Mouse (Mus musculus) forebrain, embryonic 13.5 days (tissue): Measurements from ENCODE around the gene Lpar2. TPM values are rescaled to one million over a fixed set of nuclear protein-coding genes. Genes with fewer than 3 reads are reported as not detected.

ENCODE experiments used
- ATAC-seq: fragments of 200-750 bp; cut with Nextera tagmentation; 2 replicates; pipeline ENCODE4 v1.8.0; 2017
- H3K27ac ChIP-seq: fragments of 300-500 bp; sonication (generic); 2 replicates; pipeline ENCODE4 v1.5.1; 2015; ENCODE audit warnings: inconsistent platforms, mild to moderate bottlenecking, moderate library complexity
- H3K27me3 ChIP-seq: fragments of 300-500 bp; sonication (generic); 2 replicates; pipeline ENCODE4 v1.6.1; 2015; ENCODE audit warnings: mild to moderate bottlenecking, inconsistent platforms
- H3K36me3 ChIP-seq: fragments of 300-500 bp; sonication (generic); 2 replicates; pipeline ENCODE4 v1.6.1; 2015; ENCODE audit warnings: mild to moderate bottlenecking, inconsistent platforms; ENCODE audit not compliant: poor library complexity, severe bottlenecking
- H3K4me1 ChIP-seq: fragments of 300-500 bp; sonication (generic); 2 replicates; pipeline ENCODE4 v1.6.1; 2015; ENCODE audit warnings: inconsistent platforms
- H3K4me2 ChIP-seq: fragments of 300-500 bp; sonication (generic); 2 replicates; pipeline ENCODE4 v1.6.1; 2015; ENCODE audit warnings: inconsistent platforms, mild to moderate bottlenecking, moderate library complexity
- H3K4me3 ChIP-seq: fragments of 300-500 bp; sonication (generic); 2 replicates; pipeline ENCODE4 v1.5.1; 2015; ENCODE audit warnings: mild to moderate bottlenecking, inconsistent platforms
- H3K9ac ChIP-seq: fragments of 300-500 bp; sonication (generic); 2 replicates; pipeline ENCODE4 v1.6.1; 2015; ENCODE audit warnings: mild to moderate bottlenecking, inconsistent platforms
- H3K9me3 ChIP-seq: fragments of 300-500 bp; sonication (generic); replicated peaks from 2 replicates; pipeline ENCODE4 v1.6.1; 2016; ENCODE audit warnings: inconsistent platforms
- WGBS: fragments of 180-500 bp; shearing (Covaris S2); methylation state at CpG from one replicate; pipeline ENCODE4 v1.1.7; 2015; 5-methylcytosine and 5-hydroxymethylcytosine counted together
- polyA plus RNA-seq: library from polyadenylated mRNA; unstranded; fragments of >200 nt; fragmentation: Nextera tagmentation; extraction: Ambion mirVana; gene quantifications from 2 replicates; pipeline ENCODE4 v1.2.1, GENCODE M21; 2015

Lpar2 gene
- polyA plus RNA-seq, 1 experiment from 2014 or later = 0.88 TPM

DNA sequence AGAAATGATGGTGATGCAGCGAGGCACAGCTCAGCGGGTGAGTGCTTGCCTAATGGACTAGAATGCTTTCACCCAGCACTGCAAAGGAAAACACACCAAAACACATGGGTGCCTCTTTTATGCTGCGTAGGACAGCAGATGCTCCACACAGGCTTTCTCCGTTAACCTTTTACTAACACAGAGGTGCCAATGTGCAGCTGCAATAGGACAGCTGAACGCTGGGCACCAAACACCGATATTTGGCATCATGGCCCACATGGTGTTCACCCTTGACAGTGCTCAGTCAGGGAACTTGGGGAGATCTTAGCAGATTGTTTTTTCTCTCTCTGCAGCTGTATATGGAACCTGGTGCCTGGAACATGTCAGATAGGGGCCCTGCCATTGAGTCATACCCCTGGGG, 27.3 kb upstream of the Lpar2 start:
- H3K9me3 ChIP-seq = no peaks in the 10 kb centered on the region
- no peak overlapping the region for H3K27ac ChIP-seq
- no peak overlapping the region for H3K4me2 ChIP-seq
- ATAC-seq = no peak
- peaks cover 69% of the 10 kb centered on the region for H3K36me3 ChIP-seq
- WGBS = 94% methylated on average over 6 of the region's 6 CpGs
- H3K27me3 ChIP-seq = no peaks in the 10 kb centered on the region
- H3K4me3 ChIP-seq = no peak overlapping the region
- H3K4me1 ChIP-seq = peaks cover 25% of the 10 kb centered on the region
- H3K9ac ChIP-seq = no peak overlapping the region

DNA sequence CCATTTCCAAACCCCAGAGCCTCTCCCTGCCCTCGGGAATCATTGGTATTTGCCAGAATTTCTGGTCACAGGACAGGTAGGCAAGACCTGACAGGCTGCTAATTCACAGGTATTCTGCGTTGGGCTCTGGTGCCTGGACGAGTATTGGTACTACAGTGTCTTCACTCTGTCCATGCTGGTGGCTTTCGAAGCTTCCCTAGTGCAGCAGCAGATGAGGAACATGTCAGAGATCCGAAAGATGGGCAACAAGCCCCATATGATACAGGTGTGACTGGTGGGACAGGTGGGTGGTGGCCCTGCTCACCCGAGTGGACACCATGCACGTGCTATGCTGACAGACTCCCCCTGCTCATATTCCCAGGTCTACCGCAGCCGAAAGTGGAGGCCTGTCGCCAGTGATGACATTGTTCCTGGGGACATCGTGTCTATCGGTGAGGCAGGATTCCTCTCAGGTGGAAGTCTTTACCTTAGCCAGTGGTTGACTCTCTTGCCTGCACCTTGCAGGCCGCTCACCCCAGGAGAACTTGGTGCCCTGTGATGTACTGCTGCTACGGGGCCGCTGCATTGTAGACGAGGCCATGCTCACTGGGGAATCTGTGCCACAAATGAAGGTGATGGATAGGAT, 25.4 kb upstream of the Lpar2 start:
- Histone ChIP-seq H3K4me3 (no peak overlapping the region), H3K36me3 (peaks cover 88% of the 10 kb centered on the region), H3K4me2 (no peak overlapping the region), H3K27me3 (no peaks in the 10 kb centered on the region), H3K4me1 (peaks cover 16% of the 10 kb centered on the region), H3K9me3 (no peaks in the 10 kb centered on the region), H3K27ac (no peak overlapping the region), H3K9ac (no peak overlapping the region)
- ATAC-seq = no peak
- WGBS = 95% methylated on average over 16 of the region's 16 CpGs

DNA sequence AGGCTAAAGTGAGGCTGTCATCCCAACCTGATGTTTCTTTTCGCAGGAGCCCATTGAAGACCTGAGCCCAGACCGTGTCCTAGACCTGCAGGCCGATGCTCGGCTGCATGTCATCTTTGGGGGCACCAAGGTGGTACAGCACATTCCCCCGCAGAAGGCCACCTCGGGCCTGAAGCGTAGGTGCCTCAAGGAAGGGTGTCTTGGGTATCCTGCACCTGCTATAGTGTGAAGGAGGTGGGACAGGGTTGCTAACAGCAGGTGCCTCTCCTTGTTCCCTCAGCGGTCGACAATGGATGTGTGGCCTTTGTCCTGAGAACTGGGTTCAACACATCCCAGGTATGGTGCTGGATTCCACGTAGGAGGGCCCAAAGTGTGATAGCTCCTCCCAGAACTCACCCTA, 24.6 kb upstream of the Lpar2 start:
- Histone ChIP-seq H3K27me3 (no peaks in the 10 kb centered on the region), H3K9me3 (no peaks in the 10 kb centered on the region), H3K4me1 (peaks cover 8% of the 10 kb centered on the region), H3K36me3 (peaks cover 97% of the 10 kb centered on the region), H3K4me3 (no peak overlapping the region), H3K9ac (no peak overlapping the region), H3K27ac (no peak overlapping the region), H3K4me2 (no peak overlapping the region)
- WGBS = 94% methylated on average over 10 of the region's 10 CpGs
- ATAC-seq = no peak

DNA sequence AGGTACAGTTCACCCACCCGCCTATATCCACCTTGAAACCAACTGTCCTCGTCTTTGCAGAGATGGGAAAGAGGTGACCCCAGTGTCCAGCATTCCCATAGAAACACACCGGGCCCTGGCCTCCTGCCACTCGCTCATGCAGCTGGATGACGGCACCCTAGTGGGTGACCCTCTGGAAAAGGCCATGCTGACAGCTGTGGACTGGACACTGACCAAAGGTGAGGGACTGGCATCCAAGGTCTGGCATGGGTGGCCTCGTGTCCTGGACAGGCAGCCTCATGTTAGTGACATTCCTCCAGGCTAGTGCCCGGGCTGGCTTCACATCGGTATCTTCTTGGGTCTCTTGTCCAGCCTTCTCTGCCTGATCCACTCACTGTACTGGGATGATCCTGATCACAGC, 23.0 kb upstream of the Lpar2 start:
- no peak overlapping the region for H3K4me2 ChIP-seq
- no peak overlapping the region for H3K4me3 ChIP-seq
- WGBS = 93% methylated on average over 8 of the region's 8 CpGs
- no peaks in the 10 kb centered on the region for H3K9me3 ChIP-seq
- H3K4me1 ChIP-seq = no peaks in the 10 kb centered on the region
- H3K27ac ChIP-seq = no peak overlapping the region
- H3K36me3 ChIP-seq = peaks cover 100% of the 10 kb centered on the region
- no peak for ATAC-seq
- no peak overlapping the region for H3K9ac ChIP-seq
- H3K27me3 ChIP-seq = no peaks in the 10 kb centered on the region

DNA sequence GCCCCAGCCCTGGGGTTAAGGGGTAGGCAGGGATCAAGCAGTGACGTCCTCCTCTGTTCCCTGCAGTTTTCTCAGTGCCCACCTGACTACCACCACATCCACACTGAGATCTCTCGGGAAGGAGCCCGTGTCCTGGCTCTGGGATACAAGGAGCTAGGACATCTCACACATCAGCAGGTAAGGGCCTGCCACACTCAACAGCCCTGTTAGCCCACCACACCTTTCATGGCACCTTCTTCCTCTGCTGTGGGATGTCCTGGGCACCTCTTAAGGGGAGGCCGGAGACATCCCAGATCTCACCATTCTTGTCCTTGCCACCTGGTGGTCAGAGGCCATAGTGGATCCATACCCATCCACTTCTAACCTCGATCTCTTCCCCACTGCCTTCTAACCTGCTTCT, 22.3 kb upstream of the Lpar2 start:
- ATAC-seq = no peak
- no peaks in the 10 kb centered on the region for H3K27me3 ChIP-seq
- no peak overlapping the region for H3K4me2 ChIP-seq
- H3K4me3 ChIP-seq = no peak overlapping the region
- no peak overlapping the region for H3K27ac ChIP-seq
- H3K9ac ChIP-seq = no peak overlapping the region
- peaks cover 99% of the 10 kb centered on the region for H3K36me3 ChIP-seq
- H3K4me1 ChIP-seq = no peaks in the 10 kb centered on the region
- H3K9me3 ChIP-seq = no peaks in the 10 kb centered on the region
- WGBS = 95% methylated on average over 5 of the region's 5 CpGs

DNA sequence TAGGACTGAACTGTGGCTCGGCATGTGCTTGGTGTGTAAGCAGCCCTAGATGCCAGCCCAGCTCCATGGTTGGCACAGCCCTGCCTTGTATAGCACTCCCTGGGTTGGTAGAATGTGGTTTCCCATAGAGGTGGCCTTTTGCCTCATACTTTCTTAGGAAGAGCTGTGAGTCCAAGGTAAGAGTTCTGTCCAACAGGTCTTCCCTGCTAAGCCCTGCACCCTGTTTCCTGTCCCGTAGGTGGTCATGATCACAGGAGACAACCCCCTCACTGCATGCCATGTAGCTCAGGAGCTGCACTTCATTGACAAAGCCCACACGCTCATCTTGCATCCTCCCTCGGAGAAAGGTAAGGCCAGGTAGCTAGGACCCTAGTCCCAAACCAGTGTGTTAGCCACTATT, 20.4 kb upstream of the Lpar2 start:
- Histone ChIP-seq H3K27me3 (no peaks in the 10 kb centered on the region), H3K4me3 (no peak overlapping the region), H3K4me1 (no peaks in the 10 kb centered on the region), H3K4me2 (no peak overlapping the region), H3K27ac (no peak overlapping the region), H3K9me3 (no peaks in the 10 kb centered on the region), H3K36me3 (peaks cover 99% of the 10 kb centered on the region), H3K9ac (no peak overlapping the region)
- no peak for ATAC-seq
- WGBS = 95% methylated on average over 4 of the region's 4 CpGs

DNA sequence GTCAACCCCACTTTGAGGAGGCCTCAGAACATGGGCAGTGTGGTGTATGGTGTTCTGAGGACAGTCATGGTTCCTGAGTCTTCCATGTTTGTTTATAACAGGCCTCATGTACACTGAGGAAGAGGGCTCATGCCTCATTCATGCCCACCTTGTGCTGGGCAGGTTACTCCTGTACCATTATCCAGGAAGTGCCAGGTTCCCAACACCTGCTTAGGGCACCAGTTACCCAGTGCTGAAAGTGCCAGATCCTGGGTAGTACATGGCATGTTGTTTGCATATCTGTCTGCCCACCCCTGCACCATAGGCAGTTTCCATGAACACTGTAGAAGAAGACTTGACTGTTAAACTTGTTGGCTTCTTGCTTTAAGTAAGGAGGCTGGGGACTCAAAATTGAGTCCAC, 20.0 kb upstream of the Lpar2 start:
- ATAC-seq = no peak
- Histone ChIP-seq H3K9me3 (no peaks in the 10 kb centered on the region), H3K36me3 (peaks cover 99% of the 10 kb centered on the region), H3K27ac (no peak overlapping the region), H3K4me2 (no peak overlapping the region), H3K4me3 (no peak overlapping the region), H3K4me1 (no peaks in the 10 kb centered on the region), H3K27me3 (no peaks in the 10 kb centered on the region), H3K9ac (no peak overlapping the region)

- no peak overlapping the region for H3K4me2 ChIP-seq
- H3K9me3 ChIP-seq = no peaks in the 10 kb centered on the region
- no peak overlapping the region for H3K9ac ChIP-seq
- H3K27me3 ChIP-seq = no peaks in the 10 kb centered on the region
- H3K36me3 ChIP-seq = peaks cover 98% of the 10 kb centered on the region
- H3K27ac ChIP-seq = no peak overlapping the region
- 92% methylated on average over 7 of the region's 7 CpGs for WGBS
- H3K4me3 ChIP-seq = no peak overlapping the region
- ATAC-seq = no peak
- peaks cover 3% of the 10 kb centered on the region; the same call in 1 of the 2 replicates for H3K4me1 ChIP-seq
Measured at GRCm38 (mm10) chr8:69803366-69803765, 18.9 kb upstream of the Lpar2 start.

DNA sequence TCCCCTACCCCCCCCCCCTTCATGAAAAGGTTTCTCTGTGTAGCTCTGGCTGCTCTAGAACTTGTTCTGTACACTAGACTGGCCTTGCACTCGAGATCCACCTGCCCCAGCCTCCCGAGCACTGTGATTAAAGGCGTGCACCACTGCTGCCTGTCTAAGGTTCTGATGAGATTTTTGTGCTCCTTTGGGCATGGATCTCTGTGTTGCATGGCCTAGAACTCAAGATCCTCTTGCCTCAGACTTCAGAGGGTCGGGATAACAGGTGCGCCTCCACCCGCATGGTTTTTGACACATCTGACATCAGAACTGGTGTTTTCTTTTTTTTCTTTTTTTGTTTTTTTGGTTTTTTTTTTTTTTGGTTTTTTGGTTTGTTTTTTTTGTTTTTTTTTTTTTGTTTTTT, 17.7 kb upstream of the Lpar2 start:
- Histone ChIP-seq H3K4me2 (no peak overlapping the region), H3K27ac (no peak overlapping the region), H3K4me3 (no peak overlapping the region), H3K36me3 (peaks cover 86% of the 10 kb centered on the region), H3K9me3 (no peaks in the 10 kb centered on the region), H3K27me3 (no peaks in the 10 kb centered on the region), H3K9ac (no peak overlapping the region), H3K4me1 (peaks cover 12% of the 10 kb centered on the region; the same call in 1 of the 2 replicates)
- ATAC-seq = no peak
- 94% methylated on average over 6 of the region's 6 CpGs for WGBS

DNA sequence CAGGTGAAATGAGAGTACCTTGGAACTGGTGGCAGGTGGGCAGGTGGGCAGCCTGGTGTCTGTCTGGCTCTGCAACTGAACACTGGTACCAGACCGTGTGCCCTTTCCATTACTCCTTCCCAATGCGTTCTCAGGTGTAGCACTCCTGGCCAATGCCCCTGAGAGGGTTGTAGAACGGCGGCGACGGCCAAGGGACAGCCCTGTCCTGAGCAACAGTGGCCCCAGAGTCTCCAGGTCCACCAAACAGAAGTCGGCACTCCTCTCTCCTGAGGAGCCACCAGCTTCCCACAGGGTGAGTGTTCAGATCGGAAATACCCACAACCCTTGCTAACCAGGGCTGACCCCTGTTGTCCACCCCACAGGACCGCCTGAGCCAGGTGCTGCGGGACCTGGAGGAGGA, 17.1 kb upstream of the Lpar2 start:
- Histone ChIP-seq H3K4me3 (no peak overlapping the region), H3K4me1 (peaks cover 16% of the 10 kb centered on the region; the same call in 1 of the 2 replicates), H3K36me3 (peaks cover 80% of the 10 kb centered on the region), H3K27ac (no peak overlapping the region), H3K9ac (no peak overlapping the region), H3K9me3 (no peaks in the 10 kb centered on the region), H3K27me3 (no peaks in the 10 kb centered on the region), H3K4me2 (no peak overlapping the region)
- no peak for ATAC-seq
- WGBS = 89% methylated on average over 10 of the region's 10 CpGs

DNA sequence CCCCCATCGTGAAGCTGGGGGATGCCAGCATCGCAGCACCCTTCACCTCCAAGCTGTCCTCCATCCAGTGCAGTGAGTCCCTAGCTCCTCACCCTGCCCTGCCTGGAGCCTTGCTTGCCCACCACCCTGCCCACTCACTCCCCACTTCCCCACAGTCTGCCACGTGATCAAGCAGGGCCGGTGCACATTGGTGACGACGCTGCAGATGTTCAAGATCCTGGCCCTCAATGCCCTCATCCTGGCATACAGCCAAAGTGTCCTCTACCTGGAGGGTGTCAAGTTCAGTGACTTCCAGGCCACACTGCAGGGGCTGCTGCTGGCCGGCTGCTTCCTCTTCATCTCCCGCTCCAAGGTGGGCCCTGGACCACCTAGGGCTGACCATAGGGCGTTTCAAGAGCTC, 16.7 kb upstream of the Lpar2 start:
- 93% methylated on average over 9 of the region's 9 CpGs for WGBS
- Histone ChIP-seq H3K36me3 (peaks cover 77% of the 10 kb centered on the region), H3K27me3 (no peaks in the 10 kb centered on the region), H3K4me1 (peaks cover 16% of the 10 kb centered on the region; the same call in 1 of the 2 replicates), H3K9me3 (no peaks in the 10 kb centered on the region), H3K9ac (no peak overlapping the region), H3K4me2 (no peak overlapping the region), H3K4me3 (no peak overlapping the region), H3K27ac (no peak overlapping the region)
- ATAC-seq = no peak

- Histone ChIP-seq H3K36me3 (peaks cover 77% of the 10 kb centered on the region), H3K4me3 (no peak overlapping the region), H3K9me3 (no peaks in the 10 kb centered on the region), H3K9ac (no peak overlapping the region), H3K27ac (no peak overlapping the region), H3K4me1 (peaks cover 16% of the 10 kb centered on the region; the same call in 1 of the 2 replicates), H3K27me3 (no peaks in the 10 kb centered on the region), H3K4me2 (no peak overlapping the region)
- ATAC-seq = no peak
- WGBS = 94% methylated on average over 5 of the region's 5 CpGs
Measured at GRCm38 (mm10) chr8:69807236-69807635, 15.0 kb upstream of the Lpar2 start.
